8 mouse cellular contexts compared by ENCODE assay signal in the genomic region with DNA sequence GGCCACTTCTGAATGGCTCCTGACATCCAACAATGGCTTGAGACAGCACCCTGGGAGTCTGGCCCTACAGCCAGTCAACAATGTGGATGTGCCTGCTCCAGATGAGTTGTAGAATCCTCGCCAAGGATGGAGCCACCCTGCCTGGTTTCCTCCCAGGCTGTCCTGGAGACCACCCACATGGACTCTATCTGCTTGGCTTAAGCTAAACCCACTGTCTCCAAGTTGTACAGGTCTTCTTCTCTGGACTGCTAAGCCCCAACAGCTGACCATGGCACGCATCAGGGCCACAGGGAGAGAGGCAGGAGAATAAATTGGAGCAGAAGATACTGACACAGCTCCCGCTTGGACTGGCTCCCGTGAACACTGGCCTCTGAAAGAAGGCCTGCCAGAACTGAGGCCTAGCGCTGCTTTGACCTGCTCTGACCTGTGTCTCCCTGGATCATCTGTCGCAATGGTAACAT. TPM values are rescaled to one million over a fixed set of nuclear protein-coding genes. Genes with fewer than 3 reads are reported as not detected.
A peak's percentile ranks its signal among the peaks of the same experiment; 100 is the strongest.
DNase-seq lines count a peak whose midpoint lies in the region; ATAC-seq lines count a peak whose summit lies in the region.

No protein-coding gene starts in this region.

- no peak overlapping the region for H3K4me2 ChIP-seq in kidney, embryonic 16.5 days (replicated peaks; ENCODE audit: low read depth, low read length)
- H3K4me2 ChIP-seq in embryonic facial prominence, embryonic 14.5 days (ENCODE audit: low read depth, low read length): no peak overlapping the region
- H3K4me2 ChIP-seq in intestine, embryonic 16.5 days (ENCODE audit: low read depth, low read length): no peak overlapping the region

- H3K27ac ChIP-seq in kidney, embryonic 16.5 days (ENCODE audit: low read length): no peak overlapping the region
- H3K27ac ChIP-seq in embryonic facial prominence, embryonic 14.5 days (replicated peaks; ENCODE audit: low read depth, low read length): no peak overlapping the region
- H3K27ac ChIP-seq in intestine, embryonic 16.5 days (ENCODE audit: low read length): peak overlapping the region; percentile 69

- H3K27me3 ChIP-seq in kidney, embryonic 16.5 days (ENCODE audit: insufficient read depth, low read length): no peaks in the 10 kb centered on the region
- no peaks in the 10 kb centered on the region for H3K27me3 ChIP-seq in embryonic facial prominence, embryonic 14.5 days (replicated peaks; ENCODE audit: control insufficient read depth, insufficient read depth, low read length)
- H3K27me3 ChIP-seq in intestine, embryonic 16.5 days (replicated peaks; ENCODE audit: control insufficient read depth, insufficient read depth, low read length): no peaks in the 10 kb centered on the region

- peaks cover 6% of the 10 kb centered on the region; the same call in 1 of the 2 replicates for H3K4me1 ChIP-seq in kidney, embryonic 16.5 days (ENCODE audit: insufficient read depth, low read length)
- peaks cover 26% of the 10 kb centered on the region for H3K4me1 ChIP-seq in embryonic facial prominence, embryonic 14.5 days (ENCODE audit: control insufficient read depth, insufficient read depth, low read length)
- H3K4me1 ChIP-seq in intestine, embryonic 16.5 days (ENCODE audit: control insufficient read depth, insufficient read depth, low read length): peaks cover 18% of the 10 kb centered on the region

- no peaks in the 10 kb centered on the region for H3K9me3 ChIP-seq in kidney, embryonic 16.5 days (ENCODE audit: low read length)
- no peaks in the 10 kb centered on the region for H3K9me3 ChIP-seq in embryonic facial prominence, embryonic 14.5 days (ENCODE audit: control insufficient read depth, low read length)
- no peaks in the 10 kb centered on the region for H3K9me3 ChIP-seq in intestine, embryonic 16.5 days (ENCODE audit: control insufficient read depth, low read length)

- no peak overlapping the region for H3K9ac ChIP-seq in kidney, embryonic 16.5 days (replicated peaks; ENCODE audit: low read length)
- no peak overlapping the region for H3K9ac ChIP-seq in embryonic facial prominence, embryonic 14.5 days (ENCODE audit: low read depth, low read length)
- no peak overlapping the region for H3K9ac ChIP-seq in intestine, embryonic 16.5 days (ENCODE audit: low read depth, low read length)

- H3K4me3 ChIP-seq in kidney, embryonic 16.5 days (ENCODE audit: low read length): no peak overlapping the region
- no peak overlapping the region for H3K4me3 ChIP-seq in embryonic facial prominence, embryonic 14.5 days (ENCODE audit: low read depth, low read length)
- H3K4me3 ChIP-seq in intestine, embryonic 16.5 days (ENCODE audit: low read length): no peak overlapping the region

- ATAC-seq in kidney, embryonic 16.5 days (ENCODE audit: low FRiP score, low TSS enrichment): 0 out of 2 replicates have a peak, but pooled peaks have one; percentile 21
- ATAC-seq in embryonic facial prominence, embryonic 14.5 days (ENCODE audit: low read depth): no peak
- ATAC-seq in intestine, embryonic 16.5 days: peak; percentile 75

- WGBS in kidney, embryonic 16.5 days: 66% methylated on average over 6 of the region's 6 CpGs
- WGBS in embryonic facial prominence, embryonic 14.5 days: 84% methylated on average over 6 of the region's 6 CpGs
- 65% methylated on average over 6 of the region's 6 CpGs for WGBS in intestine, embryonic 16.5 days

- no peaks in the 10 kb centered on the region for H3K36me3 ChIP-seq in kidney, embryonic 16.5 days (ENCODE audit: insufficient read depth, low read length)
- H3K36me3 ChIP-seq in embryonic facial prominence, embryonic 14.5 days (ENCODE audit: control insufficient read depth, insufficient read depth, low read length): no peaks in the 10 kb centered on the region
- no peaks in the 10 kb centered on the region for H3K36me3 ChIP-seq in intestine, embryonic 16.5 days (ENCODE audit: control insufficient read depth, insufficient read depth, low read length)

- DNase-seq in kidney, adult 18-20 months: no peak
- DNase-seq in adrenal gland, postnatal 36 days: peak; percentile 45 to 48
- peak; percentile 15 for DNase-seq in embryonic facial prominence, embryonic 14.5 days (ENCODE audit: low spot score)
- DNase-seq in yolk sac, embryonic 10.5 days (ENCODE audit: low spot score): no peak
- DNase-seq in MN1 (ENCODE audit: low spot score): no peak
- no peak for DNase-seq in layer of hippocampus, postnatal 14 days (ENCODE audit: low spot score in 2 of 2)

RNA-seq across cellular contexts. Expression of a gene that starts 32.6 kb away (rescaled TPM):
- 5.5 and 6.5 TPM in 2 replicates for polyA plus RNA-seq in kidney, embryonic 16.5 days (2015; fragmentation: Nextera tagmentation; extraction: Ambion mirVana)
- total RNA-seq in adrenal gland, postnatal 36 days (2021): 100 to 1,000 TPM; 450 to 501 TPM
- 7.7 and 10.8 TPM in 2 replicates for polyA plus RNA-seq in embryonic facial prominence, embryonic 14.5 days (2014; fragmentation: Nextera tagmentation; extraction: Ambion mirVana)
- 5.7 and 6.5 TPM in 2 replicates for polyA plus RNA-seq in intestine, embryonic 16.5 days (2015; fragmentation: Nextera tagmentation; extraction: Ambion mirVana)
- 10 to 100 TPM; 42.2 to 43.1 TPM for total RNA-seq in layer of hippocampus, postnatal 14 days (2021)

Comparison
In these comparisons a context has a peak if more than half of its experiments do, and no peak if none do; other contexts are left out.
1. DNase-seq: peak in adrenal gland, postnatal 36 days (2 of 2) and embryonic facial prominence, embryonic 14.5 days (single experiment); none in kidney, adult 18-20 months (single experiment), yolk sac, embryonic 10.5 days (single experiment), MN1 (single experiment) and layer of hippocampus, postnatal 14 days (0 of 2).